Mouse (Mus musculus) small intestine, adult 2 months (tissue): Measurements from ENCODE around the gene Ephx1. TPM values are rescaled to one million over a fixed set of nuclear protein-coding genes. Genes with fewer than 3 reads are reported as not detected.

Source experiments
- H3K27ac ChIP-seq: fragments of 200-500 bp; 2 replicates; pipeline ENCODE4 v1.5.1; 2012; ENCODE audit warnings: low read depth, low read length, control low read depth, inconsistent platforms; ENCODE audit not compliant: insufficient read depth
- H3K27me3 ChIP-seq: fragments of 200-500 bp; 2 replicates; pipeline ENCODE4 v1.6.1; 2012; ENCODE audit warnings: mild to moderate bottlenecking, moderate library complexity, low read length, inconsistent platforms; ENCODE audit not compliant: control insufficient read depth, insufficient read depth
- H3K36me3 ChIP-seq: fragments of 200-500 bp; 2 replicates; pipeline ENCODE4 v1.6.1; 2012; ENCODE audit warnings: mild to moderate bottlenecking, low read length, control low read depth, inconsistent platforms; ENCODE audit not compliant: control insufficient read depth, insufficient read depth
- H3K4me1 ChIP-seq: fragments of 200-500 bp; 2 replicates; pipeline ENCODE4 v1.6.1; 2012; ENCODE audit warnings: low read length, inconsistent platforms, mixed read lengths; ENCODE audit not compliant: control insufficient read depth, insufficient read depth, insufficient read length
- H3K4me3 ChIP-seq: fragments of 200-500 bp; 2 replicates; pipeline ENCODE4 v1.5.1; 2012; ENCODE audit warnings: low read depth, mild to moderate bottlenecking, control low read depth, inconsistent platforms, low read length, moderate library complexity
- CTCF ChIP-seq: fragments of 200-500 bp; IDR thresholded peaks from 2 replicates; pipeline ENCODE4 v1.5.1; 2012; ENCODE audit warnings: low read depth, mild to moderate bottlenecking, control low read depth, inconsistent platforms, low read length, moderate library complexity, mixed read lengths; ENCODE audit not compliant: insufficient replicate concordance, insufficient read length; ENCODE audit errors: extremely low read depth
- POLR2A ChIP-seq: fragments of 200-500 bp; IDR thresholded peaks from 2 replicates; pipeline ENCODE4 v1.6.1; 2012; ENCODE audit warnings: low read depth, mild to moderate bottlenecking, control low read depth, inconsistent platforms, low read length, moderate library complexity
- WGBS: fragments of 180-500 bp; shearing (Covaris S2); methylation state at CpG from one replicate; pipeline ENCODE4 v1.1.7; 2018; 5-methylcytosine and 5-hydroxymethylcytosine counted together
- polyA plus RNA-seq: library from polyadenylated mRNA; depleted of rRNA; stranded (reverse); fragments of >200 nt; gene quantifications from 2 replicates; pipeline ENCODE4 v1.2.3, GENCODE M21; 2012; rRNA removed

Gene Ephx1
- polyA plus RNA-seq, 1 experiment, result 10.0 TPM

GRCm38 (mm10) chr1:180934467-180935419 lies 86.0 kb downstream of the Ephx1 start, which contains the start of gene Lefty1:
Gene Lefty1, plus strand, starts transcription at chr1:180935022.
- no peak for TF ChIP-seq CTCF
- no peak for TF ChIP-seq POLR2A
- no peaks in the 10 kb centered on the region for H3K36me3 ChIP-seq
- H3K27ac ChIP-seq, result no peak within 1 kb of the TSS
- peaks cover 3% of the 10 kb centered on the region; the same call in 1 of the 2 replicates for H3K4me1 ChIP-seq
- H3K4me3 ChIP-seq, result no peak within 1 kb of the TSS
- 89% methylated on average over 21 of the region's 21 CpGs for WGBS
- no peaks in the 10 kb centered on the region for H3K27me3 ChIP-seq

- TF ChIP-seq POLR2A, result no peak
- no peak for TF ChIP-seq CTCF
- no peaks in the 10 kb centered on the region for H3K27me3 ChIP-seq
- H3K4me1 ChIP-seq, result peaks cover 3% of the 10 kb centered on the region; the same call in 1 of the 2 replicates
- WGBS, result 71% methylated on average over 6 of the region's 6 CpGs
- no peaks in the 10 kb centered on the region for H3K36me3 ChIP-seq
- H3K27ac ChIP-seq, result no peak overlapping the region
- no peak overlapping the region for H3K4me3 ChIP-seq
These were observed 87.0 kb downstream of the Ephx1 start for GRCm38 (mm10) chr1:180933659-180934058.

- Histone ChIP-seq H3K4me3 (no peak overlapping the region), H3K27ac (no peak overlapping the region), H3K27me3 (no peaks in the 10 kb centered on the region), H3K36me3 (no peaks in the 10 kb centered on the region), H3K4me1 (no peaks in the 10 kb centered on the region; the same call in 1 of the 2 replicates)
- 54% methylated on average over 3 of the region's 3 CpGs for WGBS
- no peak for TF ChIP-seq POLR2A
- TF ChIP-seq CTCF, result no peak
These were observed 89.6 kb downstream of the Ephx1 start for GRCm38 (mm10) chr1:180931106-180931505.

- WGBS, result 57% methylated on average over 2 of the region's 2 CpGs
- H3K4me3 ChIP-seq, result no peak overlapping the region
- no peaks in the 10 kb centered on the region for H3K36me3 ChIP-seq
- H3K4me1 ChIP-seq, result peaks cover 3% of the 10 kb centered on the region; the same call in 1 of the 2 replicates
- no peaks in the 10 kb centered on the region for H3K27me3 ChIP-seq
- no peak for TF ChIP-seq POLR2A
- TF ChIP-seq CTCF, result no peak
- no peak overlapping the region for H3K27ac ChIP-seq
These were observed 91.1 kb downstream of the Ephx1 start for GRCm38 (mm10) chr1:180929599-180929998.

GRCm38 (mm10) chr1:180926286-180926685 lies 94.4 kb downstream of the Ephx1 start:
- Histone ChIP-seq H3K4me3 (no peak overlapping the region), H3K4me1 (0 out of 2 replicates have a peak, but pooled peaks cover 3% of the 10 kb centered on the region), H3K36me3 (no peaks in the 10 kb centered on the region), H3K27me3 (no peaks in the 10 kb centered on the region), H3K27ac (no peak overlapping the region)
- no peak for TF ChIP-seq CTCF
- no peak for TF ChIP-seq POLR2A
- 49% methylated on average over 4 of the region's 4 CpGs for WGBS

Other genes starting within 250 kb of the Ephx1 start
- gene H3f3a, start 207.0 kb downstream of the Ephx1 start, polyA plus RNA-seq, result 156 and 262 TPM in 2 replicates
- 3.2 and 5.9 TPM in 2 replicates for gene Sde2, start 169.8 kb downstream of the Ephx1 start, polyA plus RNA-seq
- not detected in 2 replicates for gene Lefty2, start 127.8 kb downstream of the Ephx1 start, polyA plus RNA-seq
- gene Pycr2, start 116.6 kb downstream of the Ephx1 start, polyA plus RNA-seq, result 21.8 and 23.2 TPM in 2 replicates
- gene Lefty1, start 85.9 kb downstream of the Ephx1 start, polyA plus RNA-seq, result 6.3 and 7.1 TPM in 2 replicates
- gene Tmem63a, start 78.6 kb downstream of the Ephx1 start, polyA plus RNA-seq, result 23.5 and 31.9 TPM in 2 replicates
- not detected in 2 replicates for gene 9130409I23Rik, start 30.3 kb upstream of the Ephx1 start, polyA plus RNA-seq
- gene Nvl, start 123.3 kb upstream of the Ephx1 start, polyA plus RNA-seq, result 2.4 and 3.4 TPM in 2 replicates
- 9.2 and 19.6 TPM in 2 replicates for gene Cnih4, start 123.8 kb upstream of the Ephx1 start, polyA plus RNA-seq
- 9.6 and 19.6 TPM in 2 replicates for gene Wdr26, start 191.1 kb upstream of the Ephx1 start, polyA plus RNA-seq